Mouse (Mus musculus): ENCODE results near the gene Matk. TPM values are rescaled to one million over a fixed set of nuclear protein-coding genes. Genes with fewer than 3 reads are reported as not detected.

Gene Matk
- polyA plus RNA-seq, 1 experiment from 2014 or later: 14.8 TPM

DNA sequence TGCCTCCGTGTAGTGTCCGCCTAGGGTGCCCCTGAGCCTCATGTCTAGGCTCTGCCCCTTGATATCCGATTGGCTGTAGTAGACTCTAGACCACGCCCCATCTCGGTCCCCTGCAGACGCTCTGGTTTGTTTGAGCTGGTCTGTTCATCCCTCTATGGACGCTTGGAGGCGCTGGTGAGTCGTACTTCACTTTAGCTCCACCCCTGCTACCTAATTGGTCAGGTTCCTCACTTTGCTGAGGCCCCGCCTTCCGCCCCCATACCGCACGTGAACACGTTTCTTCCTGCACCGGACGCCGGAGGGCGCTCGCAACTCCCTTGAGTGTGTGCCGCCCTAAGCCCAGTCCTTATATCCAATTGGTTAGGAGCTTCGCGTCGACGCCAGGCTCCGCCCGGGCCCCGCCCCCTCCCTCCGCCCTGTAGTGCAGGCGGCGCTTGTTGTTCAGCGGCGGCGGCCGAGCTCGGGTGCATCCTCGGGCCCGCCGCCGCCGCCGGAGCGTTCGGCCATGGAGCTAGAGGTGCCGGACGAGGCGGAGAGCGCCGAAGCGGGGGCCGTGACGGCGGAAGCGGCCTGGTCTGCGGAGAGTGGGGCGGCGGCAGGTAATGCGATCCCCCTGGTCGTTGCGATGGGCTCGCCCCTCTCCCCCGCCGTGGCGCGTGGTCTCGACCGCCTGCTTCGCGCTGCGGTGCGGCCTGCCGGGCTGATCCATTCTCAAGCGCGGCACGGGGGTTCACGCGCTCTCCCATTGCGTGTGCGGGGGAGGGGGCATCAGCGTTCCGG is 40.0 kb downstream of the Matk start, which contains the start of gene Pip5k1c:
Gene Pip5k1c, plus strand, starts transcription at position 410 of the 780 bp plus-strand sequence.
- H3K36me3 ChIP-seq (ENCODE audit: control insufficient read depth, insufficient read depth, low read length): no peaks in the 10 kb centered on the region
- H3K9ac ChIP-seq (replicated peaks; ENCODE audit: low read length): peak within 1 kb of the TSS; percentile 82
- peak; percentile 99 for DNase-seq
- peak within 1 kb of the TSS; percentile 87 for H3K4me3 ChIP-seq (replicated peaks; ENCODE audit: low read depth, low read length)
- no peaks in the 10 kb centered on the region for H3K9me3 ChIP-seq (ENCODE audit: control insufficient read depth, low read length)
- peaks cover 28% of the 10 kb centered on the region for H3K4me1 ChIP-seq (ENCODE audit: control insufficient read depth, insufficient read depth, low read length)
- under 1% methylated on average over 79 of the region's 80 CpGs for WGBS
- peak within 1 kb of the TSS; percentile 97 for H3K4me2 ChIP-seq (ENCODE audit: low read length)
- H3K27me3 ChIP-seq (ENCODE audit: control insufficient read depth, insufficient read depth, low read length): peaks cover 22% of the 10 kb centered on the region
- peak; percentile 95 for ATAC-seq (ENCODE audit: low FRiP score, low TSS enrichment)
- H3K27ac ChIP-seq (replicated peaks; ENCODE audit: low read depth, low read length): peak within 1 kb of the TSS; percentile 89

DNA sequence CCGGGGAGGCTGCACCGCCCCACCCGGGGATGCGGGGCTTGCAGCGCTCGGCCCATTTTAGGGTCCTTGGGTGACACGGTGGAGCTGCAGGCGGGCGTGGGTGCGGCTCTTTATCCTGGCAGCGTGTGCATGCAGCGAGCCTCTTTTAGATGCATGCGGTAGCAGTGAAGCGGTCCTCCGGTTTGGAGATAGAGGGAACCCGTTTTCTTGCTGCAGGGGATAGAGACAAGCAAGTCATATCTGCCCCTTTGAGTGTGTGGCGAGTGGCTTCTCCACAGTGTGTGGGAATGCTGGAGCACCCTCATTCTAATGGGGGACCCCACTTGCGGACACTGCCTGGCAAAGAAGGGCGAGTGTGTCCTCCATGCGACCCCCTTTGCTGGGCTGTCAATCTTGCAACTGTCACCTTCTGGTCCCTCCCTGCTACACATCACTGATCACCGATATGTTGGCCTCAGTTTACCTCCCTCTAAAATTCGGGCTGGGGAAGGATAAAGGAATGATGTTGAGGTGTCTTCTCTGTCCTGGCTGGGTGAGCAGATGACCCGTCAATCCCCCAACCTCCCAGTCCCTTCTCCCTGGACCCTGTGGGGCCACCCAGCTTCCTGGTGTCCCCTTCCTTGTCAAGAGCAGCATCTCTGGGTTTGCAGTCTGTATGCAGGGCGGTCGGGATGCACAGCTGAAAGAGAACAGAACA is 40.7 kb downstream of the Matk start:
- WGBS: 3% methylated on average over 25 of the region's 25 CpGs
- Histone ChIP-seq H3K4me2 (ENCODE audit: low read length) (peak overlapping the region; percentile 97), H3K9me3 (ENCODE audit: control insufficient read depth, low read length) (no peaks in the 10 kb centered on the region), H3K4me1 (ENCODE audit: control insufficient read depth, insufficient read depth, low read length) (peaks cover 28% of the 10 kb centered on the region), H3K27me3 (ENCODE audit: control insufficient read depth, insufficient read depth, low read length) (peaks cover 22% of the 10 kb centered on the region), H3K36me3 (ENCODE audit: control insufficient read depth, insufficient read depth, low read length) (no peaks in the 10 kb centered on the region), H3K27ac (replicated peaks; ENCODE audit: low read depth, low read length) (peak overlapping the region; percentile 89), H3K9ac (replicated peaks; ENCODE audit: low read length) (peak overlapping the region; percentile 82), H3K4me3 (replicated peaks; ENCODE audit: low read depth, low read length) (peak overlapping the region; percentile 87)
- ATAC-seq (ENCODE audit: low FRiP score, low TSS enrichment) (no peak), DNase-seq (no peak)

DNA sequence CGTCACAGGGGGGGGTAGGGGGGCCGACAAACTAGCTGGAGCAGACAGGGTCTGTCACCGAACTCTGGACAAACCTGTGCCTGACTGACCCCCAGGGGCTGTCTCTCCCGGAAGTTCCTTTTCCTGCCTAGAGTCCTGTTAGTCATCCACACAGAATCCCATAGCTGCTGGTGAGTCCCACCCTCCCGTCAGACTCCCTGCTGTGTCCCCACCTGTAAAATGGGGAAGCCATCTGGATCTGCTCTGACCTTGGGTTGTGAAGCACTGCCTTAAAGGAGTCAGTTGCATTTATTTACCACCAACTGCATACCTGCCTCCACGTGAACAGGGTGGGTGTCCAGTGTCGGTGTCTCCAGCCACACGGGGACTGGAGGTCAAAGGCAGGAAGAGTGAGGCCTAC is 41.7 kb downstream of the Matk start:
- peak overlapping the region; percentile 82 for H3K9ac ChIP-seq (replicated peaks; ENCODE audit: low read length)
- H3K4me3 ChIP-seq (replicated peaks; ENCODE audit: low read depth, low read length): peak overlapping the region; percentile 87
- DNase-seq (no peak), ATAC-seq (ENCODE audit: low FRiP score, low TSS enrichment) (no peak)
- H3K27me3 ChIP-seq (ENCODE audit: control insufficient read depth, insufficient read depth, low read length): peaks cover 20% of the 10 kb centered on the region
- 72% methylated on average over 8 of the region's 8 CpGs for WGBS
- no peaks in the 10 kb centered on the region for H3K9me3 ChIP-seq (ENCODE audit: control insufficient read depth, low read length)
- peaks cover 28% of the 10 kb centered on the region for H3K4me1 ChIP-seq (ENCODE audit: control insufficient read depth, insufficient read depth, low read length)
- H3K36me3 ChIP-seq (ENCODE audit: control insufficient read depth, insufficient read depth, low read length): no peaks in the 10 kb centered on the region
- H3K27ac ChIP-seq (replicated peaks; ENCODE audit: low read depth, low read length): no peak overlapping the region
- peak overlapping the region; percentile 97 for H3K4me2 ChIP-seq (ENCODE audit: low read length)

DNA sequence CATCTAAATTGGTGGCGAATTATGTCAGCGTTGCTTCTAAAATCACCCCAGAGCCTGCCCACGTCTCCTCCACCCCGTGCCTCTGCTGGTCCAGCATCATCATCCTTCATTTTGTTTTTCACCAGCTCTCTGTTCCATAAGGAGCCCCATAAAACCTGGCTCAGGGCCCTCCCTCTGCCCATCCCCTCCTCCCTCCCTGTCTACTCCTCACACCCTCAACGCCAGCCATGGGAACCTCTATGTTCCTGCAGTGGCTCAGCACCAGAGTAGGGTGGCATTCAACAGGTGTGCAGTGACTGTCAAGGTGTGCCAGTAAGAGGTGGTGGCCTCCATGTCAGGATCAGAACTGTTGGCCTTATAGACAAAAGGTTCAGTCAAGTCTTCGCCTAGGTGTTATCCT is 42.5 kb downstream of the Matk start:
- peaks cover 13% of the 10 kb centered on the region for H3K27me3 ChIP-seq (ENCODE audit: control insufficient read depth, insufficient read depth, low read length)
- DNase-seq (no peak), ATAC-seq (ENCODE audit: low FRiP score, low TSS enrichment) (no peak)
- no peak overlapping the region for H3K4me2 ChIP-seq (ENCODE audit: low read length)
- H3K9me3 ChIP-seq (ENCODE audit: control insufficient read depth, low read length): no peaks in the 10 kb centered on the region
- H3K4me1 ChIP-seq (ENCODE audit: control insufficient read depth, insufficient read depth, low read length): peaks cover 28% of the 10 kb centered on the region
- WGBS: 94% methylated on average over 6 of the region's 6 CpGs
- H3K27ac ChIP-seq (replicated peaks; ENCODE audit: low read depth, low read length): no peak overlapping the region
- 0 out of 2 replicates have a peak overlapping the region, but pooled peaks have one; percentile 87 for H3K4me3 ChIP-seq (replicated peaks; ENCODE audit: low read depth, low read length)
- H3K36me3 ChIP-seq (ENCODE audit: control insufficient read depth, insufficient read depth, low read length): no peaks in the 10 kb centered on the region
- peak overlapping the region; percentile 82; the same call in 1 of the 2 replicates for H3K9ac ChIP-seq (replicated peaks; ENCODE audit: low read length)

DNA sequence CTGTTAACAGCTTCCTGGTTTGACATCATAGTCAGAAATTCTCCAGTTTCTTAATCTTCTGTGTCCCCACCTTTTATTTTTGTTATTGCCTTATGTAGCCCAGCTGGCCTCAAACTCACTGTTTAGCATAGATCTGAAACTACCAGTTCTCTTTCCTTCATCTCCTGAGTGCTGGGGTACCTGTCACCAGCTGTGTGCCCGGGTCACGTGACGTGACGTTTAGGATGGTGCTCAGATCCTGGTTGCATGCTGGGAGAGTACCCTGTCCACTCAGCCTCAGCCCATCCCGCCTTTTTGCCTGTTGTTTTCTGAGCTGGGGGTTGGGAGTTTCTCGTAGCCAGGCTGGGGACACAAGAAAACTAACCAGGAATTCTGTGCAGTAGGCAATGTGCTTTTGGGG is 44.5 kb downstream of the Matk start:
- DNase-seq (no peak), ATAC-seq (ENCODE audit: low FRiP score, low TSS enrichment) (no peak)
- no peaks in the 10 kb centered on the region for H3K27me3 ChIP-seq (ENCODE audit: control insufficient read depth, insufficient read depth, low read length)
- no peak overlapping the region for H3K27ac ChIP-seq (replicated peaks; ENCODE audit: low read depth, low read length)
- H3K4me1 ChIP-seq (ENCODE audit: control insufficient read depth, insufficient read depth, low read length): peaks cover 23% of the 10 kb centered on the region
- H3K9ac ChIP-seq (replicated peaks; ENCODE audit: low read length): no peak overlapping the region
- 81% methylated on average over 6 of the region's 6 CpGs for WGBS
- no peaks in the 10 kb centered on the region for H3K36me3 ChIP-seq (ENCODE audit: control insufficient read depth, insufficient read depth, low read length)
- no peaks in the 10 kb centered on the region for H3K9me3 ChIP-seq (ENCODE audit: control insufficient read depth, low read length)
- H3K4me3 ChIP-seq (replicated peaks; ENCODE audit: low read depth, low read length): no peak overlapping the region
- H3K4me2 ChIP-seq (ENCODE audit: low read length): no peak overlapping the region

DNA sequence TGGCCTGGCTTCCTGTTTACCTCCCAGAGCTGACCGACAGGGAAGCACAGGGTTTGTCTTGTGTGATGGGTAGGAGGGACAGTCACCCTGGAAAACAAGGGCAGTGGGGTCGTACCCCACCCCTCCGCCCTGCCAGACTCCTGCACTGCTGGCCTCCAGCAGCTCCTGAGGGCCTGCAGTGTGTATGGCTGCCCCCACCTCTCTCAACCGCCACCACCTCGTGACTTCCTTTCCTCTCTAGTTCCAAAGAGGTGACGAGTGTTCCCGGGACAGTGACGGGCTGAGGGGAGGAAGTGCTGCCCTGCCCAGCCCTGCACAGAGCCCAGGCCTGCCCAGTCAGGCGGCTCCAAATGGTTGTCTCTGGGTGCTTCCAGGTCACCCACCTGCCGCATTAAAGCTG is 45.1 kb downstream of the Matk start:
- no peak for DNase-seq
- no peak overlapping the region for H3K9ac ChIP-seq (replicated peaks; ENCODE audit: low read length)
- 91% methylated on average over 10 of the region's 10 CpGs for WGBS
- H3K9me3 ChIP-seq (ENCODE audit: control insufficient read depth, low read length): no peaks in the 10 kb centered on the region
- H3K4me2 ChIP-seq (ENCODE audit: low read length): no peak overlapping the region
- no peak overlapping the region for H3K4me3 ChIP-seq (replicated peaks; ENCODE audit: low read depth, low read length)
- H3K27me3 ChIP-seq (ENCODE audit: control insufficient read depth, insufficient read depth, low read length): no peaks in the 10 kb centered on the region
- H3K36me3 ChIP-seq (ENCODE audit: control insufficient read depth, insufficient read depth, low read length): no peaks in the 10 kb centered on the region
- H3K4me1 ChIP-seq (ENCODE audit: control insufficient read depth, insufficient read depth, low read length): peaks cover 23% of the 10 kb centered on the region
- ATAC-seq (ENCODE audit: low FRiP score, low TSS enrichment): no peak
- H3K27ac ChIP-seq (replicated peaks; ENCODE audit: low read depth, low read length): no peak overlapping the region

DNA sequence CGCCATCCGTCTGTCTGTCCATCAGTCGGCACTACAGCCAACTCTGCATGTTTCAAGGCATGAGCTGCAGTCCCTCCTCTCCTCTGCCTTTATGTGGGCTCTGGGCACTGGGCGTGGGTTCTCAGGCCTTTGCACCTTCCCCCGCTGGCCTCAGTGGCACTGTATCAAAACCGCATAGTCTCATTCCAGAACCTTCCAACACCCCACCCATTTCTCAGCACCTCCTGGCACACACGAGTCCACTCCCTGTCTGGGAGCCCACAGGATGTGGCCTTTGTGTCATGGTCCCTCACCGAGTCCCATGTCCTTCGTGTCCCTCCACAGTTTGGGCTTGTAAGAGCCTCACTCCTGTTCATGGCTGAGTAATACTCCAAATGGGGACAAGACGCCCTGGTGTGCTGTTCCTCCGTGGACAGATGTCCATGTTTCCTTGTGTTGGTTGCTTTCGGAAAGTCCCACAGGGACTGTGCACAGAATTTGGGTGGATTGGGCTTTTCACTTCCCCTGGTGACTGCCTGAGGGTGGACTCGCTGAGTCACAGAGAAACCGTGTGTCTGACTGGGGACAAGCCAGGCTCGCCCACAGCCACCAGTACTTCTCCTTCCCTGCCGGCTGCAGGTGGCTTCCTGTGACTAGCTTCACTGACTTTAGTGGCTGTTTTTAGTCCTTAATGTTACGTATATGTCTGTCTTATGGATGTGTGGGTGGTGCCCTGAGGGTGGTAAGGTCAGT is 45.8 kb downstream of the Matk start:
- Histone ChIP-seq H3K4me3 (replicated peaks; ENCODE audit: low read depth, low read length) (no peak overlapping the region), H3K9me3 (ENCODE audit: control insufficient read depth, low read length) (no peaks in the 10 kb centered on the region), H3K4me1 (ENCODE audit: control insufficient read depth, insufficient read depth, low read length) (peaks cover 23% of the 10 kb centered on the region), H3K36me3 (ENCODE audit: control insufficient read depth, insufficient read depth, low read length) (no peaks in the 10 kb centered on the region), H3K27me3 (ENCODE audit: control insufficient read depth, insufficient read depth, low read length) (no peaks in the 10 kb centered on the region), H3K27ac (replicated peaks; ENCODE audit: low read depth, low read length) (no peak overlapping the region), H3K4me2 (ENCODE audit: low read length) (no peak overlapping the region), H3K9ac (replicated peaks; ENCODE audit: low read length) (no peak overlapping the region)
- 96% methylated on average over 17 of the region's 17 CpGs for WGBS
- no peak for ATAC-seq (ENCODE audit: low FRiP score, low TSS enrichment)
- no peak for DNase-seq

DNA sequence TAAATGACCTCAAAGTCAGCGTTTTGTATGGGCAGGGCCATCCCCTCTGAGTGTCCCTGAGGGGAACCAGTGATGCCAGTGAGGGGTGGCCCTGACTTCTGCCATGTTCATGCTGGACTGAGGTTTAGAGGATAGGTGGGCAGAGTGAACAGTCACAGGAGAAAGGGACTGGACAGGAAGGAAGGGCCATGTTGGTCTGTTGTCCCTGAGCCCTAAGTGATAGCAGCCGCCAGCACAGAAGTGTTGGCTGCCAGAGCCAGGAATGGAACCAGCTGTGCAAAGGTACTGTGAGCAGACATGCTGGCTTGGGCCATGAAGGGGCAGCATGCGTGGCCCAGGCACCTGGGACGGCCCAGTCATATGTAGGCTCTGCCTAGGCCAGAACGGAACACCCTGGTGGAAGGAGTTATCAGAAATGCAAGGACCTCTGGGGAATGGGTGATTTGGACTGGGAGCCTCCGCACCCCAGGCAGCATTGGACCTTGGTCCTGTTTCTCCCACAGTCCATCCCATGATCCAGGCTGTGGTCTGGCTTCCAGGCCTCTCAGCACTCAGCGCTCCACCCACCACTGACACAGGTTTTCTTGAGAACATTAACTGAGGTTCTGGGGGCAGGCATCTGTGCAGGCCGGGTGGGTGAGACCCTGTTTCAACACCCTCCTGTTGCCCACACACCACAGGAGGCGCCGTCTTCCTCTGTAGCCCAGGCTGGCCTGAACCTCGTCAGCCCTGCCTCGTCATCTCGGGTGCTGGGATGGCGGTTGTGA is 47.0 kb downstream of the Matk start:
- Histone ChIP-seq H3K4me1 (ENCODE audit: control insufficient read depth, insufficient read depth, low read length) (peaks cover 12% of the 10 kb centered on the region), H3K27me3 (ENCODE audit: control insufficient read depth, insufficient read depth, low read length) (no peaks in the 10 kb centered on the region), H3K9ac (replicated peaks; ENCODE audit: low read length) (no peak overlapping the region), H3K36me3 (ENCODE audit: control insufficient read depth, insufficient read depth, low read length) (no peaks in the 10 kb centered on the region), H3K9me3 (ENCODE audit: control insufficient read depth, low read length) (no peaks in the 10 kb centered on the region), H3K4me3 (replicated peaks; ENCODE audit: low read depth, low read length) (no peak overlapping the region), H3K27ac (replicated peaks; ENCODE audit: low read depth, low read length) (no peak overlapping the region), H3K4me2 (ENCODE audit: low read length) (no peak overlapping the region)
- WGBS: 90% methylated on average over 14 of the region's 14 CpGs
- DNase-seq (no peak), ATAC-seq (ENCODE audit: low FRiP score, low TSS enrichment) (no peak)

Measured in midbrain, embryonic 14.5 days (tissue).